Mouse (Mus musculus): ENCODE measurements at regions not wholly inside any gene's neighbourhood (a gene's known extent, or its start where the extent isn't known, plus 50 kb on each side); places are given as distances from the start of the nearest gene placed in this dataset.

GRCm38 (mm10) chr5:96931576-96932152 is 65.8 kb upstream of the Bmp2k start:
- no peak for DNase-seq (ENCODE audit: extremely low spot score)

- no peak for DNase-seq (ENCODE audit: extremely low spot score)
Observed at GRCm38 (mm10) chr5:96936239-96936638, 61.2 kb upstream of the Bmp2k start.

GRCm38 (mm10) chr5:96938718-96939117 is 58.8 kb upstream of the Bmp2k start:
- no peak for DNase-seq (ENCODE audit: extremely low spot score)

- no peak for DNase-seq (ENCODE audit: extremely low spot score)
Observed at GRCm38 (mm10) chr5:96939273-96939672, 58.2 kb upstream of the Bmp2k start.

- no peak for DNase-seq (ENCODE audit: extremely low spot score)
Observed at GRCm38 (mm10) chr5:96940170-96941086, 57.1 kb upstream of the Bmp2k start.

GRCm38 (mm10) chr5:96941087-96941468 is 56.4 kb upstream of the Bmp2k start:
- DNase-seq (ENCODE audit: extremely low spot score), result no peak

GRCm38 (mm10) chr5:96941518-96941917 is 56.0 kb upstream of the Bmp2k start:
- no peak for DNase-seq (ENCODE audit: extremely low spot score)
